Mouse (Mus musculus): ENCODE data around the gene Cep63.
A peak's percentile ranks its signal among the peaks of the same experiment; 100 is the strongest.

Gene Cep63

GRCm38 (mm10) chr9:102553781-102554180 lies 72.6 kb downstream of the Cep63 start:
- DNase-seq: no peak

GRCm38 (mm10) chr9:102551771-102552170 lies 74.6 kb downstream of the Cep63 start:
- DNase-seq: peak in 1 of 2 experiments; percentile 18

GRCm38 (mm10) chr9:102549211-102549610 lies 77.1 kb downstream of the Cep63 start:
- no peak for DNase-seq

GRCm38 (mm10) chr9:102547028-102547354 lies 79.3 kb downstream of the Cep63 start:
- no peak for DNase-seq

GRCm38 (mm10) chr9:102546256-102547027 lies 79.9 kb downstream of the Cep63 start:
- DNase-seq: no peak

GRCm38 (mm10) chr9:102545406-102546255 lies 80.7 kb downstream of the Cep63 start:
- no peak for DNase-seq

- DNase-seq: peak; percentile 65 to 85
Observed at GRCm38 (mm10) chr9:102544773-102545366, 81.5 kb downstream of the Cep63 start.

- DNase-seq: no peak
Observed at GRCm38 (mm10) chr9:102544116-102544772, 82.1 kb downstream of the Cep63 start.

GRCm38 (mm10) chr9:102543761-102544115 lies 82.6 kb downstream of the Cep63 start:
- no peak for DNase-seq

- no peak for DNase-seq
Observed at GRCm38 (mm10) chr9:102542540-102542939, 83.8 kb downstream of the Cep63 start.

- DNase-seq: no peak
Observed at GRCm38 (mm10) chr9:102541666-102542065, 84.7 kb downstream of the Cep63 start.

GRCm38 (mm10) chr9:102539699-102540098 lies 86.6 kb downstream of the Cep63 start:
- DNase-seq: no peak

GRCm38 (mm10) chr9:102536968-102537367 lies 89.4 kb downstream of the Cep63 start:
- no peak for DNase-seq

Measured in lung, postnatal 4 days (tissue).